In genomic region chr2:132701451-132701886, GRCm38 (mm10) we compare ENCODE assay signal across 8 mouse cellular contexts. TPM values are rescaled to one million over a fixed set of nuclear protein-coding genes. Genes with fewer than 3 reads are reported as not detected.
DNase-seq lines count a peak whose midpoint lies in the region; ATAC-seq and TF ChIP-seq lines count a peak whose summit lies in the region.

No protein-coding gene starts in this region.

- ATAC-seq in kidney, postnatal 0 days (replicated peaks; ENCODE audit: low FRiP score, low read depth), result peak; percentile 63; the same call in 1 of the 2 replicates
- ATAC-seq in liver, embryonic 13.5 days (ENCODE audit: low read depth), result peak; percentile 55

- H3K4me2 ChIP-seq in kidney, postnatal 0 days (ENCODE audit: low read length), result no peak overlapping the region
- no peak overlapping the region for H3K4me2 ChIP-seq in liver, embryonic 13.5 days

- no peaks in the 10 kb centered on the region for H3K27me3 ChIP-seq in kidney, postnatal 0 days (ENCODE audit: insufficient read depth, low read length)
- H3K27me3 ChIP-seq in liver, embryonic 13.5 days, result no peaks in the 10 kb centered on the region
- no peaks in the 10 kb centered on the region for H3K27me3 ChIP-seq in thymus, adult 2 months (ENCODE audit: control insufficient read depth, insufficient read depth, low read length)

- H3K9ac ChIP-seq in kidney, postnatal 0 days (ENCODE audit: low read depth, low read length), result no peak overlapping the region
- H3K9ac ChIP-seq in liver, embryonic 13.5 days, result no peak overlapping the region

- H3K36me3 ChIP-seq in kidney, postnatal 0 days (ENCODE audit: insufficient read depth, low read length), result no peaks in the 10 kb centered on the region
- H3K36me3 ChIP-seq in liver, embryonic 13.5 days, result no peaks in the 10 kb centered on the region
- no peaks in the 10 kb centered on the region for H3K36me3 ChIP-seq in thymus, adult 2 months (ENCODE audit: control insufficient read depth, insufficient read depth, low read length)

- no peaks in the 10 kb centered on the region for H3K9me3 ChIP-seq in kidney, postnatal 0 days (replicated peaks; ENCODE audit: low read length)
- H3K9me3 ChIP-seq in liver, embryonic 13.5 days (replicated peaks), result no peaks in the 10 kb centered on the region

- 15% methylated on average over 7 of the region's 7 CpGs for WGBS in kidney, postnatal 0 days
- WGBS in liver, embryonic 13.5 days (ENCODE audit: insufficient replicate concordance), result 12% methylated on average over 7 of the region's 7 CpGs
- 20% methylated on average over 7 of the region's 7 CpGs for WGBS in thymus, adult 2 months

- no peak overlapping the region for H3K27ac ChIP-seq in kidney, postnatal 0 days
- H3K27ac ChIP-seq in liver, embryonic 13.5 days, result no peak overlapping the region
- H3K27ac ChIP-seq in thymus, adult 2 months (ENCODE audit: control insufficient read depth, insufficient read depth, low read length), result no peak overlapping the region

- H3K4me1 ChIP-seq in kidney, postnatal 0 days (replicated peaks; ENCODE audit: insufficient read depth, low read length), result no peaks in the 10 kb centered on the region
- peaks cover 38% of the 10 kb centered on the region for H3K4me1 ChIP-seq in liver, embryonic 13.5 days (replicated peaks)
- peaks cover 7% of the 10 kb centered on the region for H3K4me1 ChIP-seq in thymus, adult 2 months (replicated peaks; ENCODE audit: control insufficient read depth, insufficient read depth, low read length)

- no peak for TF ChIP-seq POLR2A in thymus, adult 2 months (IDR thresholded peaks at IDR 0.05; ENCODE audit: control insufficient read depth, extremely low read depth, insufficient read depth, low read length, poor library complexity)

- peak; percentile 61 to 71 for DNase-seq in CD8-positive naive resting alpha-beta T cell, adult 2 months (ENCODE audit: low read depth in 2 of 2, low spot score in 2 of 2)
- DNase-seq in adrenal gland, postnatal 10 days, result peak; percentile 83
- DNase-seq in embryo, embryonic 9.5 days (ENCODE audit: extremely low spot score), result peak; percentile 46
- peak; percentile 73 for DNase-seq in heart, adult 8-10 months (ENCODE audit: low spot score)
- DNase-seq in kidney, postnatal 0 days (ENCODE audit: low spot score), result peak; percentile 77
- DNase-seq in liver, embryonic 13.5 days, result no peak
- peak; percentile 73 for DNase-seq in neural tube, embryonic 10.5 days (ENCODE audit: extremely low spot score, low spot score)
- peak; percentile 71 for DNase-seq in thymus, adult 2 months

- H3K4me3 ChIP-seq in kidney, postnatal 0 days (replicated peaks; ENCODE audit: low read depth, low read length), result no peak overlapping the region
- H3K4me3 ChIP-seq in liver, embryonic 13.5 days (replicated peaks), result no peak overlapping the region
- no peak overlapping the region for H3K4me3 ChIP-seq in thymus, adult 2 months (ENCODE audit: control insufficient read depth, insufficient read depth, low read length)

- TF ChIP-seq CTCF in kidney, postnatal 0 days (IDR thresholded peaks at IDR 0.05; ENCODE audit: low read depth), result peak; percentile 86
- peak; percentile 55; the same call in 1 of the 2 replicates for TF ChIP-seq CTCF in thymus, adult 2 months (IDR thresholded peaks at IDR 0.05; ENCODE audit: borderline replicate concordance, control insufficient read depth, extremely low read depth, insufficient read depth, low read length, poor library complexity)

RNA-seq across cellular contexts. Expression of gene Shld1, which starts 14.7 kb away (rescaled TPM):
- total RNA-seq in adrenal gland, postnatal 10 days (2021), result 1 to 10 TPM; 7.6 to 9.9 TPM
- total RNA-seq in heart, adult 8-10 months (2022), result 10 to 100 TPM; 30.4 to 74.1 (median 46.7) TPM
- polyA plus RNA-seq in kidney, postnatal 0 days (2015; fragmentation: Nextera tagmentation; extraction: Ambion mirVana), result 14.1 and 17.7 TPM in 2 replicates
- polyA plus RNA-seq in liver, embryonic 13.5 days (2015; fragmentation: Nextera tagmentation; extraction: Ambion mirVana), result 11.1 and 12.1 TPM in 2 replicates
- polyA plus RNA-seq in thymus, adult 2 months (2012; rRNA removed), result 13.1 and 20.8 TPM in 2 replicates
